Mouse (Mus musculus): Measurements from ENCODE around the gene Lmbr1. TPM values are rescaled to one million over a fixed set of nuclear protein-coding genes. Genes with fewer than 3 reads are reported as not detected.

Gene Lmbr1
- 1 to 10 TPM; 2.5 to 3.7 TPM for total RNA-seq (2023)

DNA sequence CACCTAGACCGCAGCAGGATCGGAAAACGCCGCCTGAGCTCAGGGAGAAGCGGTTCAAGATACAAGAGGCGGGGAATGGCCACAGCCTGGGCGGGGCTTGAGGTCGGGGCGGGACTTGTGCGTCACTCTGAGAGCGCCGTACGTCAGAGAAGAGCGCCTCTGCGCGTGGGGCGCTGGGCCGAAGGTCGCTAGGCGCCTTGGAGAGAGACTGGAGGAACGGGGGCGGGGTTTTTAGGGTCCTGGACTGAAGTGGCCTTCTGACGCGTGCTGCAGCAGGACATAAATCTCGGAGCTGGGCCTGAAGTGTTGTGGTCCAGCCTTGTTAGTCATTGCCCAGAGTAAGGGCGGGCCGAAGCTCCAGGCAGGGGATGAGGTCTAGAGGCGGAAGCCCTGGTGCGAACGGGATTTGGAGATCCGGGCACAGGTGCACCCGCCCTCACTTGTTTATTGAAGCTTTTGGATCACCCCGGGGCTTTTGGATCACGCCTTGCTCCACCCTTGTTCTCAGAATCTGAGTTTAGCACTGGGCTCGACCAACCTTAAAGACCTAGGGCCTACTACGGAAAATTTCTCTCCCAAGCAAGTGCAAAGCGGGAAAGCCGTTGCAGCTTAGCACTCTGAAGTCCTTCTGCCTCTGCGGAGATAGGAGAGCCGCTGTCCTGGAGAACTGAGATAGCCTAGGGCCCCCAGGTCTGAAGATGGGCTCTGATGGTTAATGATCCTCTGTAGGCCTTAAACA lies at the start of gene Lmbr1:
Gene Lmbr1, minus strand, starts transcription at position 93 of the 739 bp plus-strand sequence.

GRCm38 (mm10) chr5:29195570-29196263 lies 182.5 kb downstream of the Lmbr1 start, which contains the start of gene Rnf32:
Gene Rnf32 (plus strand): TSS chr5:29195992.

Other genes starting within 250 kb of the Lmbr1 start
- not detected for gene Rnf32, start 182.4 kb downstream of the Lmbr1 start, total RNA-seq (2023)
- gene Nom1, start 56.3 kb upstream of the Lmbr1 start, total RNA-seq (2023): 10 to 100 TPM in 1 of 2 experiments, 1 to 10 TPM in 1; 8.6 to 12.3 TPM
- not detected for gene Mnx1, start 100.1 kb upstream of the Lmbr1 start, total RNA-seq (2023)
- gene Ube3c, start 190.9 kb upstream of the Lmbr1 start, total RNA-seq (2023): 10 to 100 TPM; 20.7 to 22.2 TPM

Data from neutrophil, adult 83 days (primary cell).